In genomic region chr4:148586648-148587047, GRCm38 (mm10) we compare ENCODE assay signal across 25 mouse cellular contexts. TPM values are rescaled to one million over a fixed set of nuclear protein-coding genes. Genes with fewer than 3 reads are reported as not detected.
"Had no signal": no experiment of that assay in that cellular context is flagged by ENCODE, and none has a peak within 500 bp of the region (broad histone marks: within the 10 kb centered on the region; RNA-seq: fewer than 3 reads in every experiment).

No protein-coding gene starts in this region.

- H3K9ac ChIP-seq: lung, embryonic 14.5 days; midbrain, embryonic 12.5 days; neural tube, embryonic 13.5 days; neural tube, embryonic 15.5 days had no signal

- H3K27ac ChIP-seq: midbrain, embryonic 10.5 days; midbrain, embryonic 12.5 days; neural tube, embryonic 13.5 days; neural tube, embryonic 15.5 days had no signal

- H3K4me2 ChIP-seq: lung, embryonic 14.5 days; midbrain, embryonic 12.5 days; neural tube, embryonic 13.5 days; neural tube, embryonic 15.5 days had no signal

- ATAC-seq: midbrain, embryonic 16.5 days had no signal

- H3K9me3 ChIP-seq: midbrain, embryonic 10.5 days; midbrain, embryonic 12.5 days; neural tube, embryonic 13.5 days; neural tube, embryonic 15.5 days had no signal

- H3K4me3 ChIP-seq: midbrain, embryonic 10.5 days; midbrain, embryonic 12.5 days; myocyte; neural tube, embryonic 13.5 days; neural tube, embryonic 15.5 days had no signal

- H3K27me3 ChIP-seq: midbrain, embryonic 12.5 days; neural tube, embryonic 13.5 days; neural tube, embryonic 15.5 days had no signal

- DNase-seq: lung, adult 18-20 months; lung, embryonic 14.5 days; lung, postnatal 10 days; lung, postnatal 4 days; midbrain, embryonic 14.5 days; retina, postnatal 1 day; right cerebral cortex, adult 18-20 months; right cerebral cortex, postnatal 25 days; right cerebral cortex, postnatal 4 days; spleen, adult 18-20 months; thymus, adult 18-20 months; thymus, postnatal 14 days; thymus, postnatal 36 days had no signal

RNA-seq across cellular contexts. Expression of gene Masp2, which starts 15.7 kb away (rescaled TPM):
- polyA plus RNA-seq: midbrain, embryonic 12.5 days; stomach, embryonic 14.5 days had no signal

RNA-seq across cellular contexts. Expression of gene Gm572, which starts 56.5 kb away (rescaled TPM):
- total RNA-seq: megakaryocyte-erythroid progenitor cell, adult 5-6 weeks had no signal
- polyA plus RNA-seq: liver, embryonic 16.5 days; lung, embryonic 14.5 days; lung, embryonic 16.5 days; midbrain, embryonic 12.5 days; midbrain, embryonic 14.5 days; midbrain, embryonic 16.5 days; neural tube, embryonic 11.5 days; neural tube, embryonic 13.5 days; neural tube, embryonic 15.5 days; stomach, embryonic 14.5 days; thymus, postnatal 0 days had no signal
